Mouse (Mus musculus) 3T3-L1 (cell line): Measurements from ENCODE around the gene Caln1.
A peak's percentile ranks its signal among the peaks of the same experiment; 100 is the strongest.
"Not testable (repeated sequence)": the region's sequence is repeated elsewhere in the genome, so short reads cannot be mapped to it uniquely, and the experiment has no call there.

Experiments used
- DNase-seq: peaks from one replicate; pipeline ENCODE4 v3.0.0-alpha.2; 2015; ENCODE audit warnings: low read depth, low spot score

The Caln1 gene

DNA sequence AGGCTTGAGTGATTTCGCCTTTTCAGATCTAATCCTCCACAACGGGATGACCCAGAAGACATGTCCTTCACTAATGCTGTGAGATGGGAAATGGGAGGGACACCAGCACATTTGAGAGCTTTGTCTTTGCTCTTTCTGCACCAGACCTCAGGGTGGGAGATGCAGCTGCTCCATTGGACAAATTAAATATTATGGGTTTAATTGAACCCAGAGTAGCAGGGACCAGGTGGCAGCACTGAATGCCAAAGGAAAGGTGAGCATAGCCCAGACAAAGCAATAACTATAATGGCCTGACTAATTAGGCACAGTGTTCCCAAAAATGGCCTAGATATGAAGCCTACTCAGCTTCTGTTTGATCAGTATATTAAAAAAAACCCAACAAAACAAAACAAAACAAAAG, 158.2 kb downstream of the Caln1 start:
- DNase-seq = no peak

DNA sequence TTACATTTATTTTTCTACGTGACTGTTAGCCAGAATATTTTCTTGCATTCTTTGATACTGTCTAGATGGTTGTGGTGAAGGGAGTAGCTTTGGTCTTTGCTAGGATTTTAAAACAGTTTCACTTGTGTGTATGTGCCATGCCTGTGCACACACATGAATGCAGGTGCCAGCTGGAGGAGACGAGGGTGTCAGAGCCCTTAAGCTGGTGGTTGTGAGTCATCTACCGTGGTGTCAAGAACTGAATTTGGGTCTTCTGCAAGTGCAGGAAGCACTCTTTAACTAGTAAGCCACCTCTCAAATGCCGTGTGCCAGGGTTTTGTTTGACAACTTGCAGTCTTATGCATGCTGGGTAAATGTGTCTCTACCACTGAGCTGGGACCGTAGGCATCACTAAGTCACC, 178.2 kb downstream of the Caln1 start:
- no peak for DNase-seq

GRCm38 (mm10) chr5:130553916-130554315, 184.7 kb downstream of the Caln1 start:
- no peak for DNase-seq

- no peak for DNase-seq
Observed at GRCm38 (mm10) chr5:130563146-130563545, 193.9 kb downstream of the Caln1 start.

GRCm38 (mm10) chr5:130566002-130566401, 196.7 kb downstream of the Caln1 start:
- DNase-seq = no peak

- DNase-seq = no peak
Observed at GRCm38 (mm10) chr5:130577581-130577980, 208.3 kb downstream of the Caln1 start.

DNA sequence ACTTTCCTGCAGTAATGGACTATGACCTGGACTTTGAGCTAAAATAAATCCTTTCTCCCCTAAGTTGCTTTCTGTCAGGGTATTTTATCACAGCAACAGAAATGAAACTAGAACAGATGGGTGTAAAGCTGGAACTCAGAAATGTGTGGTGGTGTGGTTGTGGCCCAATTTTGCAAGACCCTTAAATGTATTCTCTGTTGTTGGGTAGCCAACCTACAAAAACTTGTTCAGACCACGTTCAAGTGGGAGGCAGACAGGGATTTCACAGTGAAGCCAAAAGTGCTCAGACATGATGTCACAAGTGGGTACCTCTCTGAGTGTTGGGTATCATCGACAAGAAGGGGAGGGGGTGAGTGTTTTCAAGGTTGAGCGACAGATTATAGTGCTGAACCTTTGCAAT, 214.8 kb downstream of the Caln1 start:
- no peak for DNase-seq

- DNase-seq = peak; percentile 9
Observed at GRCm38 (mm10) chr5:130586257-130586656, 217.0 kb downstream of the Caln1 start.

DNA sequence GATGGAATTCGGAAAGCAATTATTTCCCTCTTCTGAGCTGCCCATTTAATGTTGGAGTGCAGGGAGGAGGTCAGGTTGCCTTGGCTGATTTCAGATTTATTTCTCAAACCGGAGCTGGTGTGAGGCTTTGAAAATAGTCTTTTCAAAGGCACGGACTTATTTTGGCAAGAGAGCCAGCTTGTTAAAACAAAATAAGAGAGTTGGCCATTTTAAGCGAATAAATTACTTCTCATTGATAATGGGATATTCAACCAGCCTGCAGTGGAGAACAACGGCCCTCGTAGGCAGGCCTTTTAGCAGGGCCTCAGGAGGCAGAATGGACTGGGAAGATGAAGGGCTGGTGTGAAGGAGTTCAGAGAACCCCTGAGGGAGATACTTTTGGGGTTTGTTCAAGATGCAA, 227.3 kb downstream of the Caln1 start:
- no peak for DNase-seq

DNA sequence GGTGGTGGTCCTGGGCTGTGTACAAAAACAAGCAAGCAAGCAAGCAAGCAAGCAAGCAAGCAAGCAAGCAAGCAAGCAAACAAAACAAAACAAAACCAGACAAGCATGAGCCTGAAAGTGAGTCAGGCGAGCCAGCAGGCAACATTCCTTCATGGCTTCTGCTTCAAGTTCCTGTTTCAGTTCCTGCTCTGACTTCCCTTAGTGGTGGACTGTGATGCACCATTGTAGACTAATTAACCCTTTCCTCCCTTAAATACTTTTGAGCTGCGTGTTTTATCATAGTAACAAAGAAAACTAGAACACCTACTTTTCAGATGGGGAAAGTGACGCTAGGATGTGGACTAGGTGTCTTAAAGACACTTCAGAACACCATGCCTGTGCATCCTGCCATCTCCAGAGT, 244.4 kb downstream of the Caln1 start:
- DNase-seq = no peak

DNA sequence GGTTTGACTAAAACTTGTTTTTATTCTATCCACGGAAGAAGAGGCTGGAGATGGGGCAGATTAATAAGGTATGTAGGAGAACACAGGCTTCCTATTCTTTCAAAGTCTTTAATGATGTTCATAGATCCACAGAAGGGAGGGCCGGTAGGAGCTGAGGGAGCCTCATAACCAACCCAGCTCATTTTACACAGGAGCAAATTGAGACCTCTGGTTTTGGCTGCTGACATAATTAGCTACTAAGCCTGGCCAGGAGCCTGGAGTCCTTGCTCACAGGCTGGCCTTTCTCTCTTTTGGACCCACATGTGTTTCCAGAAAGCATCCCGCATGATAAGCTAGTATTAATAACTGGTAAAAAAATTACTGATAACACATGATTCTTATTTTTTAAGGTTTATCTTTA, 245.0 kb downstream of the Caln1 start:
- DNase-seq = no peak

GRCm38 (mm10) chr5:130620060-130620459, 250.8 kb downstream of the Caln1 start:
- DNase-seq = no peak

DNA sequence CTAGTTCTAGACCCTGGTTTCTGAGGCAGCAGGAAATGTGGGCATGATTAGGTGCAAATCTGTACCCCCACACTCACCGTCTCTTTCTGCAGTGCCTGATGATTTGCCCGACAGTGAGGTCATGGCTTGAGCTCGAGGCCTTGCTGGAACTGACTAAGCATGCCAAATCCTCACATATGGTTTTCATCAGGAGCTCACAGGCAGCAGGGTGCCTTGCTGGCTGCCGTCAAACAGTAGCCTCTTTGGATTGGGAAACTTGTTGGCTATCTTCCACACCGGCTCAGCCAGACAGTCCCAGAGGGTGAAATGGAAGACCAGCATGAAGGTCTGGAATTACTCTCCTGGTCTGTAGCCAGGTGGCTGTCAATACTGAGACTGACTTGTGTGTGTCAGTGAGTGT, 254.0 kb downstream of the Caln1 start:
- peak; percentile 88 for DNase-seq

GRCm38 (mm10) chr5:130627800-130628199, 258.5 kb downstream of the Caln1 start:
- DNase-seq = no peak

DNA sequence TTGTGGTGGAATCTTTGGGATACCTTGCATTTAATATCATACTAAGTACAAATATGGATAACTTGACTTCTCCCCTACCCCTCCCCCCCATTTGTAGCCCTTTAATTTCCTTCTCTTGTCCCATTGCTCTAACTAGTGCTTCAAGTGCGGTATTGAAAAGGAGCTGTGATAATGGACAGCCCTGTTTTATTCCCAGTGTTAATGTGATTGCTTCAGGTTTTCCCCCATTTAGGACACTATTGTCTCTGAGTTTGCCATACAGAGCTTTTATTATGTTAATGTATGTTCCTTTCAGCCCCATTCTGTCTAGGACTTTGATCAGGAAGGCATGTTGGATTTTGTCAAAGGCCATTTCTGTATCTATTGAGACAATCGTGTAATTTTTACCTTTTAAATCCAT, 266.1 kb downstream of the Caln1 start:
- no peak for DNase-seq

DNA sequence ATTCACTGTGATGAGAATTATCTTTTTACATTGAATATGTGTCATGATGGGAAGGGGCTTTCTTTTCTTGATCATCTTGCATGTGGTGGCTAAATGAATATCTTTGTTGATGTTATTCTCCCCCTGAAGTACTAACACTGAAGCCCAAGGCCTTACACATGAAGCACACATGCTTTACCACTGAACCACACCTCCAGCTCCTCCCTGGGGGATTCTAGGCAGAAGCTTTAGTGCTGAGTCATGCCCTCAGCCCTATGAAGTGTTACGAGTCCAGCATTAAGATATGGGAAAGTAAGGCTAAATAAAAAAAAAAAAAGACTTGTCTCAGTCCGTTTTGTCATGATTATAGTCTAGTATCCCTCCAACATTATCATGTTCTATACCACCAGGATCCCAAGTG, 272.6 kb downstream of the Caln1 start:
- DNase-seq = peak; percentile 68

DNA sequence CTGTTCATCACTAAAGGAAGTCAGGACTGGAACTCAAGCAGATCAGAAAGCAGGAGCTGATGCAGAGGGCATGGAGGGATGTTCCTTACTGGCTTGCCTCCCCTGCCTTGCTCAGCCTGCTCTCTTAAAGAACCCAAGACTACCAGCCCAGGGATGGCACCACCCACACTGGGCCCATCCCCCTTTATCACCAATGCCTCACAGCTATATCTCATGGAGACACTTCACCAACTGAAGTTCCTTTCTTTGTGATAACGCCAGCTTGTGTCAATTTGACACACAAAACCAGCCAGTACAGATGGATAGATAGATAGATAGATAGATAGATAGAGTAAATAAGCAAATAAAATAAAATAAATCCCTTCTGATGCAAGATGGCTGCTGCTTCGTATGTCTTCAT, 276.9 kb downstream of the Caln1 start:
- not testable (repeated sequence) for DNase-seq

DNA sequence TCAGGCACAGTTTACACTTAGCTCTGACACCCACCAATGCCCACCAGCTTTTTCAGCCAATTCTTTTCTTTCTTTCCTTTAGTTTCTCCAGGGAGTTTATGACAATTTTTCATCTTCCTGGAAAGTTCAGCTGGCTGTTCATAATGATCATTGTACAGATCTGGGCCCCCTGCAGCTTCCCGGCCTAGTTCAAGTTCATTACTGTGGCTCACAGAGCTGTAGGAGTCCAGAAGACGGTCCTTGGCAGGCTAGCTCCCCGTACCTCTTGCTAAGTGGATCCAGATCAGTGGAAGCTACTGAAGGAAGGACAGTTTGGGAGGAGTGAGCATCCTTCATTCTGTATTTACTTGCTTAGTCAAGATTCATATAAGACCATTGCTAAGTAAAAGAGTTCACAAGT, 288.9 kb downstream of the Caln1 start:
- no peak for DNase-seq

DNA sequence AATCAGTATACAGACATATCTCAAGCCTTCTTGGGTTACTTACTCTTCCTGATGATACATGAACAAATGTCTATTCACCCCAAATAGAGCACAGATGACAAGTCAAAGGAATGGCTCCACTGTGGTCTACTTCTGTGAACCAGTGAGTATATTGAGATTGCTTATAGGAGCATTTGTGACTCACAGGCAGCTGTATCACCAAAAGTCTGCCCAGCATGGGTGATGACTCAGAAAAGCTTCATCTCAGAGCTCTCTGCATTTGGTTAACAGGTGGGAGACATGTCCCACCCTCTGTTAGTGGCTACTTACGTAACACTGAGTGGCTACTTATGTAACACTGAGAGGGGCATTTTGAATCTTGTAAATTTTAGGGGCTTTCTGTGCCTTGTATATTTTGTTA, 296.8 kb downstream of the Caln1 start:
- no peak for DNase-seq

DNA sequence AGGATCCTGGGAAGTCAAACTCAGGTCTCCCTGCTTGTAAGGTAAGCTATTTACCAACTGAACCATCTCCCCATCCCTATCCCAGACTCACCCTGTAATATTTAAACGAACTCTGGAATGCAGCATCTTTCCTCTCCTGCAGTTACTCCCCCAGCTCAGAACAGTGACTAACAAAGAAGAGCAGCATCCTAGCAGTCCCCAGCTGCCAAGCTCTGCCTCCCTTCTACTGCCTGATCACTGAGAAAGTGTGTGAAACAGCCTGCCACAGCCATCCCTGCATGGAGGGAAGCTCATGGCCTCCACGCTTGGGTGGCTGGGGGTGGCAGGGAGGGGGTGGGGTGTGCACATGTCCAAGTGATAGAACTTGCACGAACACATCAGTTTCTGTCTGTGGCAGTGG, 303.3 kb downstream of the Caln1 start:
- no peak for DNase-seq

GRCm38 (mm10) chr5:130673092-130673491, 303.8 kb downstream of the Caln1 start:
- no peak for DNase-seq

- DNase-seq = no peak
Observed at GRCm38 (mm10) chr5:130677895-130678294, 308.6 kb downstream of the Caln1 start.

- DNase-seq = no peak
Observed at GRCm38 (mm10) chr5:130685911-130686658, 316.8 kb downstream of the Caln1 start.
